Mouse (Mus musculus): ENCODE measurements around the gene Dgkg. TPM values are rescaled to one million over a fixed set of nuclear protein-coding genes. Genes with fewer than 3 reads are reported as not detected.

Gene Dgkg
- polyA plus RNA-seq, 1 experiment from 2014 or later: 0.51 TPM

- Histone ChIP-seq H3K27ac (ENCODE audit: low read depth, low read length) (no peak overlapping the region), H3K9me3 (ENCODE audit: control insufficient read depth, low read length) (no peaks in the 10 kb centered on the region), H3K27me3 (ENCODE audit: control insufficient read depth, insufficient read depth, low read length) (no peaks in the 10 kb centered on the region), H3K4me2 (replicated peaks; ENCODE audit: low read depth, low read length) (no peak overlapping the region), H3K4me1 (ENCODE audit: control insufficient read depth, insufficient read depth, low read length) (no peaks in the 10 kb centered on the region), H3K36me3 (ENCODE audit: control insufficient read depth, insufficient read depth, low read length) (no peaks in the 10 kb centered on the region), H3K9ac (ENCODE audit: low read depth, low read length) (no peak overlapping the region), H3K4me3 (ENCODE audit: low read length) (no peak overlapping the region)
- ATAC-seq (ENCODE audit: low FRiP score, low TSS enrichment): no peak
- WGBS: 88% methylated on average over 6 of the region's 6 CpGs
These were observed 125.2 kb downstream of the Dgkg start for GRCm38 (mm10) chr16:22531834-22532233.

- no peaks in the 10 kb centered on the region for H3K4me1 ChIP-seq (ENCODE audit: control insufficient read depth, insufficient read depth, low read length)
- no peaks in the 10 kb centered on the region for H3K9me3 ChIP-seq (ENCODE audit: control insufficient read depth, low read length)
- H3K9ac ChIP-seq (ENCODE audit: low read depth, low read length): no peak overlapping the region
- no peak for ATAC-seq (ENCODE audit: low FRiP score, low TSS enrichment)
- H3K27me3 ChIP-seq (ENCODE audit: control insufficient read depth, insufficient read depth, low read length): no peaks in the 10 kb centered on the region
- WGBS: 79% methylated on average over 9 of the region's 9 CpGs
- H3K4me3 ChIP-seq (ENCODE audit: low read length): no peak overlapping the region
- H3K4me2 ChIP-seq (replicated peaks; ENCODE audit: low read depth, low read length): no peak overlapping the region
- H3K27ac ChIP-seq (ENCODE audit: low read depth, low read length): no peak overlapping the region
- H3K36me3 ChIP-seq (ENCODE audit: control insufficient read depth, insufficient read depth, low read length): no peaks in the 10 kb centered on the region
These were observed 126.0 kb downstream of the Dgkg start for GRCm38 (mm10) chr16:22531041-22531440.

- WGBS: 40% methylated on average over 5 of the region's 5 CpGs
- ATAC-seq (ENCODE audit: low FRiP score, low TSS enrichment): no peak
- Histone ChIP-seq H3K4me3 (ENCODE audit: low read length) (no peak overlapping the region), H3K9me3 (ENCODE audit: control insufficient read depth, low read length) (no peaks in the 10 kb centered on the region; the same call in 1 of the 2 replicates), H3K27ac (ENCODE audit: low read depth, low read length) (no peak overlapping the region), H3K27me3 (ENCODE audit: control insufficient read depth, insufficient read depth, low read length) (no peaks in the 10 kb centered on the region), H3K36me3 (ENCODE audit: control insufficient read depth, insufficient read depth, low read length) (no peaks in the 10 kb centered on the region), H3K4me2 (replicated peaks; ENCODE audit: low read depth, low read length) (no peak overlapping the region), H3K4me1 (ENCODE audit: control insufficient read depth, insufficient read depth, low read length) (no peaks in the 10 kb centered on the region), H3K9ac (ENCODE audit: low read depth, low read length) (no peak overlapping the region)
These were observed 129.5 kb downstream of the Dgkg start for GRCm38 (mm10) chr16:22527499-22527939.

- no peak overlapping the region for H3K27ac ChIP-seq (ENCODE audit: low read depth, low read length)
- H3K36me3 ChIP-seq (ENCODE audit: control insufficient read depth, insufficient read depth, low read length): no peaks in the 10 kb centered on the region
- ATAC-seq (ENCODE audit: low FRiP score, low TSS enrichment): no peak
- no peak overlapping the region for H3K4me2 ChIP-seq (replicated peaks; ENCODE audit: low read depth, low read length)
- WGBS: 85% methylated on average over 4 of the region's 4 CpGs
- H3K9ac ChIP-seq (ENCODE audit: low read depth, low read length): no peak overlapping the region
- no peaks in the 10 kb centered on the region for H3K27me3 ChIP-seq (ENCODE audit: control insufficient read depth, insufficient read depth, low read length)
- H3K9me3 ChIP-seq (ENCODE audit: control insufficient read depth, low read length): no peaks in the 10 kb centered on the region; the same call in 1 of the 2 replicates
- no peak overlapping the region for H3K4me3 ChIP-seq (ENCODE audit: low read length)
- no peaks in the 10 kb centered on the region for H3K4me1 ChIP-seq (ENCODE audit: control insufficient read depth, insufficient read depth, low read length)
These were observed 130.6 kb downstream of the Dgkg start for GRCm38 (mm10) chr16:22526386-22526785.

GRCm38 (mm10) chr16:22517431-22518384, 139.3 kb downstream of the Dgkg start:
- peak; percentile 62 for ATAC-seq (ENCODE audit: low FRiP score, low TSS enrichment)
- Histone ChIP-seq H3K9me3 (ENCODE audit: control insufficient read depth, low read length) (no peaks in the 10 kb centered on the region), H3K9ac (ENCODE audit: low read depth, low read length) (peak overlapping the region; percentile 12; the same call in 1 of the 2 replicates), H3K4me1 (ENCODE audit: control insufficient read depth, insufficient read depth, low read length) (peaks cover 17% of the 10 kb centered on the region), H3K4me3 (ENCODE audit: low read length) (no peak overlapping the region), H3K36me3 (ENCODE audit: control insufficient read depth, insufficient read depth, low read length) (no peaks in the 10 kb centered on the region), H3K27me3 (ENCODE audit: control insufficient read depth, insufficient read depth, low read length) (no peaks in the 10 kb centered on the region), H3K4me2 (replicated peaks; ENCODE audit: low read depth, low read length) (no peak overlapping the region), H3K27ac (ENCODE audit: low read depth, low read length) (no peak overlapping the region)
- WGBS: 16% methylated on average over 20 of the region's 20 CpGs

GRCm38 (mm10) chr16:22515476-22515875, 141.5 kb downstream of the Dgkg start:
- WGBS: 13% methylated on average over 5 of the region's 5 CpGs
- Histone ChIP-seq H3K4me3 (ENCODE audit: low read length) (no peak overlapping the region), H3K4me2 (replicated peaks; ENCODE audit: low read depth, low read length) (no peak overlapping the region), H3K36me3 (ENCODE audit: control insufficient read depth, insufficient read depth, low read length) (no peaks in the 10 kb centered on the region), H3K4me1 (ENCODE audit: control insufficient read depth, insufficient read depth, low read length) (peaks cover 17% of the 10 kb centered on the region), H3K9me3 (ENCODE audit: control insufficient read depth, low read length) (no peaks in the 10 kb centered on the region), H3K27me3 (ENCODE audit: control insufficient read depth, insufficient read depth, low read length) (no peaks in the 10 kb centered on the region), H3K27ac (ENCODE audit: low read depth, low read length) (no peak overlapping the region), H3K9ac (ENCODE audit: low read depth, low read length) (no peak overlapping the region)
- no peak for ATAC-seq (ENCODE audit: low FRiP score, low TSS enrichment)

- H3K4me3 ChIP-seq (ENCODE audit: low read length): no peak overlapping the region
- H3K9me3 ChIP-seq (ENCODE audit: control insufficient read depth, low read length): no peaks in the 10 kb centered on the region
- H3K27me3 ChIP-seq (ENCODE audit: control insufficient read depth, insufficient read depth, low read length): no peaks in the 10 kb centered on the region
- no peak for ATAC-seq (ENCODE audit: low FRiP score, low TSS enrichment)
- WGBS: 72% methylated on average over 9 of the region's 9 CpGs
- H3K27ac ChIP-seq (ENCODE audit: low read depth, low read length): no peak overlapping the region
- no peak overlapping the region for H3K4me2 ChIP-seq (replicated peaks; ENCODE audit: low read depth, low read length)
- no peaks in the 10 kb centered on the region for H3K36me3 ChIP-seq (ENCODE audit: control insufficient read depth, insufficient read depth, low read length)
- H3K4me1 ChIP-seq (ENCODE audit: control insufficient read depth, insufficient read depth, low read length): 0 out of 2 replicates have a peak, but pooled peaks cover 5% of the 10 kb centered on the region
- H3K9ac ChIP-seq (ENCODE audit: low read depth, low read length): no peak overlapping the region
These were observed 146.0 kb downstream of the Dgkg start for GRCm38 (mm10) chr16:22510861-22511637.

GRCm38 (mm10) chr16:22508936-22509563, 148.0 kb downstream of the Dgkg start:
- Histone ChIP-seq H3K4me1 (ENCODE audit: control insufficient read depth, insufficient read depth, low read length) (no peaks in the 10 kb centered on the region), H3K36me3 (ENCODE audit: control insufficient read depth, insufficient read depth, low read length) (no peaks in the 10 kb centered on the region), H3K27me3 (ENCODE audit: control insufficient read depth, insufficient read depth, low read length) (no peaks in the 10 kb centered on the region), H3K4me3 (ENCODE audit: low read length) (no peak overlapping the region), H3K4me2 (replicated peaks; ENCODE audit: low read depth, low read length) (no peak overlapping the region), H3K27ac (ENCODE audit: low read depth, low read length) (no peak overlapping the region), H3K9me3 (ENCODE audit: control insufficient read depth, low read length) (no peaks in the 10 kb centered on the region), H3K9ac (ENCODE audit: low read depth, low read length) (no peak overlapping the region)
- no peak for ATAC-seq (ENCODE audit: low FRiP score, low TSS enrichment)
- 81% methylated on average over 5 of the region's 5 CpGs for WGBS

Data from kidney, embryonic 14.5 days (tissue).